Mouse (Mus musculus): Measurements from ENCODE around the gene Otud7a. TPM values are rescaled to one million over a fixed set of nuclear protein-coding genes. Genes with fewer than 3 reads are reported as not detected.

Gene Otud7a
- polyA plus RNA-seq, 1 experiment, result 0.20 TPM

GRCm38 (mm10) chr7:63720682-63721081 is 276.1 kb downstream of the Otud7a start:
- Histone ChIP-seq H3K27me3 (ENCODE audit: control insufficient read depth, insufficient read depth, low read length) (no peaks in the 10 kb centered on the region), H3K4me3 (ENCODE audit: extremely low read depth, insufficient read depth, insufficient read length) (no peak overlapping the region), H3K27ac (ENCODE audit: insufficient read depth, low read length) (no peak overlapping the region), H3K4me1 (ENCODE audit: control insufficient read depth, insufficient read depth, insufficient read length) (no peaks in the 10 kb centered on the region), H3K36me3 (ENCODE audit: control insufficient read depth, insufficient read depth, low read length) (no peaks in the 10 kb centered on the region)
- no peak for DNase-seq (ENCODE audit: low read depth in 1 of 2, low spot score in 2 of 2)
- no peak for TF ChIP-seq CTCF (IDR thresholded peaks at IDR 0.05; ENCODE audit: extremely low read depth, insufficient read depth, insufficient read length, insufficient replicate concordance)
- no peak for TF ChIP-seq POLR2A (IDR thresholded peaks at IDR 0.05; ENCODE audit: low read depth, low read length)
- 50% methylated on average over 2 of the region's 2 CpGs for WGBS

GRCm38 (mm10) chr7:63725040-63725729 is 280.6 kb downstream of the Otud7a start:
- no peak overlapping the region for H3K27ac ChIP-seq (ENCODE audit: insufficient read depth, low read length)
- no peaks in the 10 kb centered on the region for H3K27me3 ChIP-seq (ENCODE audit: control insufficient read depth, insufficient read depth, low read length)
- 71% methylated on average over 6 of the region's 6 CpGs for WGBS
- no peaks in the 10 kb centered on the region for H3K4me1 ChIP-seq (ENCODE audit: control insufficient read depth, insufficient read depth, insufficient read length)
- no peak for DNase-seq (ENCODE audit: low read depth in 1 of 2, low spot score in 2 of 2)
- H3K4me3 ChIP-seq (ENCODE audit: extremely low read depth, insufficient read depth, insufficient read length), result no peak overlapping the region
- TF ChIP-seq CTCF (IDR thresholded peaks at IDR 0.05; ENCODE audit: extremely low read depth, insufficient read depth, insufficient read length, insufficient replicate concordance), result no peak
- TF ChIP-seq POLR2A (IDR thresholded peaks at IDR 0.05; ENCODE audit: low read depth, low read length), result no peak
- H3K36me3 ChIP-seq (ENCODE audit: control insufficient read depth, insufficient read depth, low read length), result no peaks in the 10 kb centered on the region

GRCm38 (mm10) chr7:63729605-63730004 is 285.1 kb downstream of the Otud7a start:
- 89% methylated on average over 5 of the region's 5 CpGs for WGBS
- Histone ChIP-seq H3K36me3 (ENCODE audit: control insufficient read depth, insufficient read depth, low read length) (no peaks in the 10 kb centered on the region), H3K4me3 (ENCODE audit: extremely low read depth, insufficient read depth, insufficient read length) (no peak overlapping the region), H3K27me3 (ENCODE audit: control insufficient read depth, insufficient read depth, low read length) (no peaks in the 10 kb centered on the region), H3K27ac (ENCODE audit: insufficient read depth, low read length) (no peak overlapping the region), H3K4me1 (ENCODE audit: control insufficient read depth, insufficient read depth, insufficient read length) (no peaks in the 10 kb centered on the region)
- no peak for DNase-seq (ENCODE audit: low read depth in 1 of 2, low spot score in 2 of 2)
- TF ChIP-seq CTCF (IDR thresholded peaks at IDR 0.05; ENCODE audit: extremely low read depth, insufficient read depth, insufficient read length, insufficient replicate concordance) (no peak), POLR2A (IDR thresholded peaks at IDR 0.05; ENCODE audit: low read depth, low read length) (no peak)

DNA sequence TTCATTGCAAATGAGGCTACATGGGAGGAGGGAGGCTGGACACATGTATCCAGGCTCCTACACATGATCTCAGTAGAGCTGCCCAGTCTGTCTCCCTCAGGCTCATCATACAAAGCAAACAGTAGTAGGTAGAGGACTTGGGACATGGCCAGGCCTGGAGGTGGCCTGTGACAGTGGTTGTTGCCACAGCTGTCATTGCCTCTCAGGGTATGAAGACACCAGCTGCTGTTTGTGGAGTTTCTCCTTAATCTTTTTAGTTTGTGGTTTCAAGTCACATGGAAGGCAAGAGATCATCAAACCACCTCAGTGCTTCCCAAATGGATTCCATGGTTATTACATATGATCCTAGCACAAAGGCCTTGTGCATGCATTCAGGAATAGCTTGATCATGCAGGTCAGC is 285.5 kb downstream of the Otud7a start:
- H3K27ac ChIP-seq (ENCODE audit: insufficient read depth, low read length), result no peak overlapping the region
- H3K36me3 ChIP-seq (ENCODE audit: control insufficient read depth, insufficient read depth, low read length), result no peaks in the 10 kb centered on the region
- DNase-seq (ENCODE audit: low read depth in 1 of 2, low spot score in 2 of 2), result no peak
- H3K4me1 ChIP-seq (ENCODE audit: control insufficient read depth, insufficient read depth, insufficient read length), result no peaks in the 10 kb centered on the region
- no peak overlapping the region for H3K4me3 ChIP-seq (ENCODE audit: extremely low read depth, insufficient read depth, insufficient read length)
- no peaks in the 10 kb centered on the region for H3K27me3 ChIP-seq (ENCODE audit: control insufficient read depth, insufficient read depth, low read length)
- TF ChIP-seq POLR2A (IDR thresholded peaks at IDR 0.05; ENCODE audit: low read depth, low read length) (no peak), CTCF (IDR thresholded peaks at IDR 0.05; ENCODE audit: extremely low read depth, insufficient read depth, insufficient read length, insufficient replicate concordance) (no peak)

DNA sequence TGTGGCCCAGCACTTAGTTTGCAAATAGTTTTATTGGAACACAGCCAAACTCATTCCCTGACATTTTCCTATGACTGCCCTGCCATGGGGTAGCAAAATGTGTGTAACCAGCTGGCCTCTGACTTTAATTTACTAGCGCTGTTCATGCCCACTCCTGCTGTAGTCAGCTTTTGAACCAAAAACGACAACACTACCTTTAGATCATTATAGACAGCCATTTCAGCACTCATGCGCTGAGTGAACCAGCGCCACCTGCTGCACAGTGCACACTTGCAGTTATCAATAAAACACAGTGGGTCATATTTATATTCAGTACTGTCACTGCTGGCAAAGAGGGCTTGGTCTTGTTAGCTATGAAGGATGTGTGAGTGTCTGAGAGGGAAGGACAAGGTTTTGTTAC is 293.2 kb downstream of the Otud7a start:
- Histone ChIP-seq H3K27ac (ENCODE audit: insufficient read depth, low read length) (no peak overlapping the region), H3K27me3 (ENCODE audit: control insufficient read depth, insufficient read depth, low read length) (no peaks in the 10 kb centered on the region), H3K36me3 (ENCODE audit: control insufficient read depth, insufficient read depth, low read length) (no peaks in the 10 kb centered on the region), H3K4me1 (ENCODE audit: control insufficient read depth, insufficient read depth, insufficient read length) (no peaks in the 10 kb centered on the region), H3K4me3 (ENCODE audit: extremely low read depth, insufficient read depth, insufficient read length) (no peak overlapping the region)
- DNase-seq (ENCODE audit: low read depth in 1 of 2, low spot score in 2 of 2), result no peak
- no peak for TF ChIP-seq POLR2A (IDR thresholded peaks at IDR 0.05; ENCODE audit: low read depth, low read length)
- TF ChIP-seq CTCF (IDR thresholded peaks at IDR 0.05; ENCODE audit: extremely low read depth, insufficient read depth, insufficient read length, insufficient replicate concordance), result peak; percentile 9; the same call in 1 of the 2 replicates
- WGBS, result 59% methylated on average over 4 of the region's 4 CpGs

DNA sequence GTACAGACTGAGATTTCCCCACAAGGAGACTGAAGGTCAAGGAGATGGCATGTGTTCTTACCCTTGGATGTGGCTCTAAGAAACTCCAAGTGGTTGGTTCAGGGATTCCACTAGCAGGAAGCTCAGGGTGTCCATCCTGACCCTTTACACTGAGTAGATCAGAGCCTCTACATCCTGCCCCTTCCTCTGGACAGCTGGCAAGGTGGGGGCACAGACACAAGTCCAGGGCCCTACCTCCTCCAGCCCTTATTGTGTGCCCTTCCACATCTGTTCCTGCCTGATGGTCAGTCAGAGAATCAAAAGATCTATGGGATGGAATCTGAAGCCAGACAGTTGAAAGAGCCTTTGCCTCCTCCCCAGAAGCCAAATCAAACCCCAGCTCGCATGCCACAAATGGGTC is 293.6 kb downstream of the Otud7a start:
- H3K36me3 ChIP-seq (ENCODE audit: control insufficient read depth, insufficient read depth, low read length), result no peaks in the 10 kb centered on the region
- H3K4me1 ChIP-seq (ENCODE audit: control insufficient read depth, insufficient read depth, insufficient read length), result no peaks in the 10 kb centered on the region
- no peak for TF ChIP-seq CTCF (IDR thresholded peaks at IDR 0.05; ENCODE audit: extremely low read depth, insufficient read depth, insufficient read length, insufficient replicate concordance)
- TF ChIP-seq POLR2A (IDR thresholded peaks at IDR 0.05; ENCODE audit: low read depth, low read length), result no peak
- 92% methylated on average over 1 of the region's 1 CpGs for WGBS
- no peak for DNase-seq (ENCODE audit: low read depth in 1 of 2, low spot score in 2 of 2)
- no peaks in the 10 kb centered on the region for H3K27me3 ChIP-seq (ENCODE audit: control insufficient read depth, insufficient read depth, low read length)
- no peak overlapping the region for H3K4me3 ChIP-seq (ENCODE audit: extremely low read depth, insufficient read depth, insufficient read length)
- H3K27ac ChIP-seq (ENCODE audit: insufficient read depth, low read length), result no peak overlapping the region

DNA sequence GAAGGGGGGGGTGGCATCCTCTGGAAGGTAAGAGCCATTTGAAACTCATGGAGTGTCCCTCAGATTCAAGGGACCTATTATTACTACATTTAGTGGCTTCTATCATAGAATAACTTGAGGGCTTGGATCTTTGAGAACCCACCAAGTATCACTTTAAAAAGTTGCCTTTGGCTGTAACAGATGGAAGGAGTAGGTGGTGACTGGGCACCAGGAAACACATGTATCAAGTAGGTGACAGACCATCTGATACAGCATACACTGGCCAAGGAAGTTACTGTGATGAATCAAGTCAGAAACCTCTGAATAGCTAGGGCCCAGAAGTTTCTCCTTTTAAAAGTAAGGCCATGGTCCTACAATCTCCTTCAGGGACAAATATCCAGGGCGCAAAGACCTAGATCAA is 298.6 kb downstream of the Otud7a start:
- no peak for DNase-seq (ENCODE audit: low read depth in 1 of 2, low spot score in 2 of 2)
- H3K4me3 ChIP-seq (ENCODE audit: extremely low read depth, insufficient read depth, insufficient read length), result no peak overlapping the region
- 97% methylated on average over 1 of the region's 1 CpGs for WGBS
- H3K4me1 ChIP-seq (ENCODE audit: control insufficient read depth, insufficient read depth, insufficient read length), result no peaks in the 10 kb centered on the region
- TF ChIP-seq CTCF (IDR thresholded peaks at IDR 0.05; ENCODE audit: extremely low read depth, insufficient read depth, insufficient read length, insufficient replicate concordance) (no peak), POLR2A (IDR thresholded peaks at IDR 0.05; ENCODE audit: low read depth, low read length) (no peak)
- H3K27ac ChIP-seq (ENCODE audit: insufficient read depth, low read length), result no peak overlapping the region
- H3K36me3 ChIP-seq (ENCODE audit: control insufficient read depth, insufficient read depth, low read length), result no peaks in the 10 kb centered on the region
- no peaks in the 10 kb centered on the region for H3K27me3 ChIP-seq (ENCODE audit: control insufficient read depth, insufficient read depth, low read length)
